Mouse (Mus musculus) forebrain, embryonic 11.5 days (tissue): Measurements from ENCODE around the gene Tmem189. TPM values are rescaled to one million over a fixed set of nuclear protein-coding genes. Genes with fewer than 3 reads are reported as not detected.

Source experiments
- ATAC-seq: fragments of 200-750 bp; cut with Nextera tagmentation; replicated peaks from 2 replicates; pipeline ENCODE4 v1.8.0; 2017; ENCODE audit warnings: moderate TSS enrichment; ENCODE audit not compliant: low FRiP score
- DNase-seq: peaks from one replicate; pipeline ENCODE4 v3.0.0-alpha.2; 2017; ENCODE audit warnings: low spot score
- H3K27ac ChIP-seq: fragments of 300-500 bp; sonication (generic); 2 replicates; pipeline ENCODE4 v1.5.1; 2014; ENCODE audit warnings: low read depth, low read length
- H3K27me3 ChIP-seq: fragments of 300-500 bp; sonication (generic); 2 replicates; pipeline ENCODE4 v1.6.1; 2014; ENCODE audit warnings: mild to moderate bottlenecking, low read length, mixed read lengths; ENCODE audit not compliant: control insufficient read depth, insufficient read depth
- H3K36me3 ChIP-seq: fragments of 300-500 bp; sonication (generic); 2 replicates; pipeline ENCODE4 v1.6.1; 2014; ENCODE audit warnings: mild to moderate bottlenecking, low read length, moderate library complexity, mixed read lengths; ENCODE audit not compliant: control insufficient read depth, insufficient read depth
- H3K4me1 ChIP-seq: fragments of 300-500 bp; sonication (generic); replicated peaks from 2 replicates; pipeline ENCODE4 v1.6.1; 2014; ENCODE audit warnings: low read length, mixed read lengths; ENCODE audit not compliant: control insufficient read depth, insufficient read depth
- H3K4me2 ChIP-seq: fragments of 300-500 bp; sonication (generic); 2 replicates; pipeline ENCODE4 v1.6.1; 2014; ENCODE audit warnings: low read depth, mild to moderate bottlenecking, low read length, moderate library complexity, mixed read lengths; ENCODE audit not compliant: severe bottlenecking
- H3K4me3 ChIP-seq: fragments of 300-500 bp; sonication (generic); 2 replicates; pipeline ENCODE4 v1.5.1; 2014; ENCODE audit warnings: low read depth, low read length
- H3K9ac ChIP-seq: fragments of 300-500 bp; sonication (generic); 2 replicates; pipeline ENCODE4 v1.6.1; 2014; ENCODE audit warnings: low read length
- H3K9me3 ChIP-seq: fragments of 300-500 bp; sonication (generic); 2 replicates; pipeline ENCODE4 v1.6.1; 2016; ENCODE audit warnings: low read length, mixed read lengths; ENCODE audit not compliant: control insufficient read depth
- WGBS: fragments of 180-500 bp; shearing (Covaris S2); extraction: QIAGEN DNeasy Blood & Tissue Kit; methylation state at CpG from one replicate; pipeline ENCODE4 v1.1.7; 2014; 5-methylcytosine and 5-hydroxymethylcytosine counted together
- polyA plus RNA-seq: library from polyadenylated mRNA; unstranded; fragments of >200 nt; fragmentation: Nextera tagmentation; extraction: Ambion mirVana; gene quantifications from 2 replicates; pipeline ENCODE4 v1.2.1, GENCODE M21; 2014

Gene Tmem189
- polyA plus RNA-seq, 1 experiment from 2014 or later, result 35.1 TPM

GRCm38 (mm10) chr2:167722538-167722937 is 32.9 kb upstream of the Tmem189 start:
- no peak overlapping the region for H3K9ac ChIP-seq
- no peaks in the 10 kb centered on the region for H3K27me3 ChIP-seq
- no peak overlapping the region for H3K4me2 ChIP-seq
- H3K36me3 ChIP-seq, result no peaks in the 10 kb centered on the region
- DNase-seq (no peak), ATAC-seq (no peak)
- H3K27ac ChIP-seq, result no peak overlapping the region
- 74% methylated on average over 6 of the region's 6 CpGs for WGBS
- H3K4me1 ChIP-seq, result no peaks in the 10 kb centered on the region; the same call in 1 of the 2 replicates
- H3K9me3 ChIP-seq, result no peaks in the 10 kb centered on the region
- no peak overlapping the region for H3K4me3 ChIP-seq

DNA sequence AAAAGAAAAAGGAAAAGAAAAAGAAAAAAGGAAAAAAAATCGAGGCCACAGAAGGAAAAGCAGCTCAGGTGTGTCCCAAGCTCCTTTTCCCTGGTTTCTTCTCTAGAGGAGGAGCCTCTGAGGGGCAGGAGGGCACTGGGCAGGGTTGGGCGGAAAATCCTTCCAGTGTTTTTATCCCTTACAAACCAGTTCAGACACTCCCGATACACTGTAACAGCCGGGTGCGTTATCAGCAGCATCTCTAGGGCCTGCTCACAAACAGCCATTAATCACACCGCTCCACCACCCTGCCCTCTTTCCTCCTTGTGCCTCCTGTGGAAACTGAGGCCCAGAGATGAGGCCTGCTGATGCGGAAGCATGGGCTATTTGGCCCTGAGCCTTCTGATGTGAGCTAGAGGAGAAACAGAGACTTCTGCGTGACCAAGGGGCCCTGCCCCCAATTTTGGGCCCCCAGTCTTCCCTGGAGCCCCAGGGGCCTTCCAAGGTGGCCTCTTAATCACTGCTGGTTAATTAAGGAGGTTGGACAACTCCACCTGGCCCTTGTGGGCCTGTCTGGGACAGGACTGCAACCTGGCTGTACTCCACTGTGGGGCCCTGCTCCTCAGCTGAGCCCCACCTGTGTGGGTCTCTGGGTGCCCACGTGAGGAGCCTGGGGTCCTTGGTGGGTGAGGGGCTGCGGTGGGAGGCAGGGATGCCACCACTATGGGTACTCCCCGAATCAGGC is 31.7 kb upstream of the Tmem189 start:
- 85% methylated on average over 11 of the region's 11 CpGs for WGBS
- no peak overlapping the region for H3K4me2 ChIP-seq
- H3K9me3 ChIP-seq, result no peaks in the 10 kb centered on the region
- ATAC-seq (no peak), DNase-seq (no peak)
- no peak overlapping the region for H3K4me3 ChIP-seq
- H3K27ac ChIP-seq, result no peak overlapping the region
- H3K4me1 ChIP-seq, result no peaks in the 10 kb centered on the region
- no peak overlapping the region for H3K9ac ChIP-seq
- H3K27me3 ChIP-seq, result no peaks in the 10 kb centered on the region
- H3K36me3 ChIP-seq, result no peaks in the 10 kb centered on the region

DNA sequence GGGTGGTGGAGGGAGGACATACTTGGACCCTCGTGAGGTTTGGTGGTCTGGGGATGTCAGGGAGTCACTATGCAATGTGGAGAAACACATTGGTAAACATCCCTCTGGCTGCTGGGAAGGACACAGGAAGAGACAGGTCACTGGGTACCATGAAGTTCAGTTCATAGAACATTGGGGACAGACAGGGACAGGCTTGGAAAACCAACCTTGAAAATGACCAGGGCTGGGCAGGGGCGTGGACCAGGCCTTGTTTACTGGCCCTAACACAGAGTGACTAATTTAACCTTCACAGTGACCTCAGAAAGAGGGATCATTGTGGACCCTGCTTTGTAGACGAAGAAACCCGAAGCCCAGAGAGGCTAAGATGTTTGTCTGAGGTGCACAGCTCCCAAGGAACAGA is 29.9 kb upstream of the Tmem189 start:
- no peak for ATAC-seq
- H3K4me2 ChIP-seq, result no peak overlapping the region
- H3K27me3 ChIP-seq, result no peaks in the 10 kb centered on the region
- H3K27ac ChIP-seq, result no peak overlapping the region
- H3K4me3 ChIP-seq, result no peak overlapping the region
- no peaks in the 10 kb centered on the region for H3K36me3 ChIP-seq
- no peak for DNase-seq
- 87% methylated on average over 4 of the region's 4 CpGs for WGBS
- H3K4me1 ChIP-seq, result no peaks in the 10 kb centered on the region
- H3K9me3 ChIP-seq, result no peaks in the 10 kb centered on the region
- H3K9ac ChIP-seq, result no peak overlapping the region

- Histone ChIP-seq H3K36me3 (no peaks in the 10 kb centered on the region), H3K27me3 (no peaks in the 10 kb centered on the region), H3K4me1 (no peaks in the 10 kb centered on the region), H3K9me3 (no peaks in the 10 kb centered on the region), H3K4me3 (no peak overlapping the region), H3K9ac (no peak overlapping the region), H3K27ac (no peak overlapping the region), H3K4me2 (no peak overlapping the region)
- WGBS, result 61% methylated on average over 1 of the region's 1 CpGs
- DNase-seq (no peak), ATAC-seq (no peak)
Measured at GRCm38 (mm10) chr2:167717208-167717607, 27.6 kb upstream of the Tmem189 start.

- no peaks in the 10 kb centered on the region for H3K4me1 ChIP-seq
- no peak overlapping the region for H3K27ac ChIP-seq
- DNase-seq, result no peak
- H3K9me3 ChIP-seq, result no peaks in the 10 kb centered on the region
- no peaks in the 10 kb centered on the region for H3K36me3 ChIP-seq
- WGBS, result 75% methylated on average over 6 of the region's 6 CpGs
- no peak overlapping the region for H3K9ac ChIP-seq
- H3K4me2 ChIP-seq, result no peak overlapping the region
- ATAC-seq, result no peak
- H3K27me3 ChIP-seq, result no peaks in the 10 kb centered on the region
- no peak overlapping the region for H3K4me3 ChIP-seq
Measured at GRCm38 (mm10) chr2:167715008-167715407, 25.4 kb upstream of the Tmem189 start.

DNA sequence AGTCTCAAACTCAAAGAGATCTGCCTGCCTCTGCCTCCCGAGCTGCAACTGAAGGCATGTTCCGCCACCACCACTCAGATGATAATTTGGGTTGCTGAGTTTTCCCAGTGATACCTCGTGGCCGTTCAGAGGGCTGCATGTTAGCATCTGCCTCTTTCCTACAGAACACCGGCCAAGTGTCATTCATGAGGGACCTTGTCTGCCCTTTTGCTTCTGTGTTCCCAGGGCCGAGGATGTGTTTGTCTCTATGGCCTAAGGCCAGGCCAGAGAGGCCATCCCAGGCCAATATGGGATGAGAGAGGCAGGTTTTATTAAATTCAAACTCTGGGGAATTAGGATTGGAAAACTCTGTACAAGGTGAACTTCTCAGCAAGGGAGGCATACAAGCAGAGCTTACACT is 24.7 kb upstream of the Tmem189 start:
- Histone ChIP-seq H3K27me3 (no peaks in the 10 kb centered on the region), H3K36me3 (no peaks in the 10 kb centered on the region), H3K4me3 (no peak overlapping the region), H3K9ac (no peak overlapping the region), H3K4me2 (no peak overlapping the region), H3K9me3 (no peaks in the 10 kb centered on the region), H3K4me1 (no peaks in the 10 kb centered on the region), H3K27ac (no peak overlapping the region)
- no peak for ATAC-seq
- 93% methylated on average over 6 of the region's 6 CpGs for WGBS
- no peak for DNase-seq

DNA sequence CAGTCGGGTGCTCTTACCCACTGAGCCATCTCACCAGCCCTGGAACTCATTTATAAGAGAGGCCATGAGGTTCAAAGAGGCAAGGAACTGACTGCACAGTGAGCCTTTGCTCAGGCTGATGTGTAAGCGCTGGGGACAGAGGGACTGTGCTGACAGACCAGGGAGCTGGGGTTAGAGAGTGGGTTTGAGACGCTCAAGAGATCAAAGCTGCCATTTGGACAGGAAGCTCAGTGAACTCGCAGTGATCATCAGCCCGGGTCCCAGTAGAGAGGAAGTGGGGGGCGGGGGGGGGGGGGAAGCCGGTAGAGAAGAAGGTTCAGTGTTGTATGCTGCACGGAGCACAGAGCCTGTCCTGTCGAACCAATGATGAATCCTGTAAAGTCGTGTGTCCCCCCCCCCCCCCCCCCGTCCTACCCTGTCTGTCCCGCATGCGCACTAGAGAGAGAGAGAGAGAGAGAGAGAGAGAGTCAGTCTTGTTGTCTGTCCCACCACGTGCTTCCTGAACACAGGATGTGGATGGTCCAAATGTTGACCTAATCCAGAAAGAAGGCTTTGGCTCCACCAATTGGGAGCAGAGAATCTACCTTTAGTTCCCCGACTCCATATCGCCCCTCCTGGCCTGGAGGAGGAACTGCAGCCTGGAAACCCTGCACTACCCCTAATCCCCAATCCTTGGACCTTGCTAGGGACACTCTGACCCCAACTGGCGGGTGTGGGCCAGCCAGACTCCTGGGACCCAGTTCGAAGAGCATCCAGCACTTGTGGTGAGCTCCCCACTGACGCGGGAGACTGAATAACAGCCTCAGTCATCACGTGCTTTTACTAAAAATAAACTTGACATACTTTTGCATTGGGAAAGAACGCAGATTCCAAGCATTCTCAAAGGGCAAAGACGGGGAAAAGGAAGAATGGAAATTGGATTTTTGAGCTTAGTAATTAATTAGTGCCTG is 23.5 kb upstream of the Tmem189 start:
- no peaks in the 10 kb centered on the region for H3K9me3 ChIP-seq
- no peak overlapping the region for H3K9ac ChIP-seq
- 86% methylated on average over 18 of the region's 23 CpGs for WGBS
- DNase-seq, result no peak
- no peak overlapping the region for H3K4me2 ChIP-seq
- no peak for ATAC-seq
- H3K27ac ChIP-seq, result no peak overlapping the region
- H3K4me1 ChIP-seq, result no peaks in the 10 kb centered on the region
- H3K4me3 ChIP-seq, result no peak overlapping the region
- H3K36me3 ChIP-seq, result no peaks in the 10 kb centered on the region
- H3K27me3 ChIP-seq, result no peaks in the 10 kb centered on the region

DNA sequence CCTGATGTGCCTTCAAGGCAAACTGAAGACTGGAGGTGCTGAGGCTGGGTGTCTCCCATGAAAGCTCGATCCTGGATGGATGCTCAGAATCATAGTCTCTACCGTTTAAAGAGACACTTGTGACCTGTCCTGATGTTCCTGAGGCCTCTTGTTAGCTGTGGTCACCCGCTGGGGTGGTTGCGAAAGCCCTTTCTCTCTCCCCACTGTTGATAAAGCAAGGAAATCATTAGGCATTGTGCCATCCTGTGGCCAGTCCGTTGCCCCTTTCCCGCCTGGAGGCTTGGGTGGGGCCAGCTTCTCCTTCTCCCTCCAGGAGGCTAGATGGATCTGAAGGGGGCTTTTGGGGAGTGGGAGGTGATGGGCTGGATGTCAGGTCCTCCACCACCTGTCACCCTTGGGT is 21.0 kb upstream of the Tmem189 start:
- Histone ChIP-seq H3K9me3 (no peaks in the 10 kb centered on the region), H3K27ac (no peak overlapping the region), H3K27me3 (no peaks in the 10 kb centered on the region), H3K9ac (no peak overlapping the region), H3K4me3 (no peak overlapping the region), H3K4me1 (no peaks in the 10 kb centered on the region), H3K36me3 (no peaks in the 10 kb centered on the region), H3K4me2 (no peak overlapping the region)
- no peak for DNase-seq
- no peak for ATAC-seq
- WGBS, result 62% methylated on average over 6 of the region's 6 CpGs
